Mouse (Mus musculus) olfactory bulb, adult 2 months (tissue): ENCODE measurements at regions not wholly inside any gene's neighbourhood (a gene's known extent, or its start where the extent isn't known, plus 50 kb on each side); places are given as distances from the start of the nearest gene placed in this dataset.

Experiments
- CTCF ChIP-seq: fragments of 200-500 bp; IDR thresholded peaks from 2 replicates; pipeline ENCODE4 v1.5.1; 2012; ENCODE audit warnings: low read depth, mild to moderate bottlenecking, low read length, moderate library complexity; ENCODE audit not compliant: insufficient read depth
- POLR2A ChIP-seq: fragments of 200-500 bp; IDR thresholded peaks from 2 replicates; pipeline ENCODE4 v1.6.1; 2012; ENCODE audit warnings: mild to moderate bottlenecking, low read depth, low read length, moderate library complexity; ENCODE audit not compliant: insufficient read depth

- TF ChIP-seq CTCF = no peak
- TF ChIP-seq POLR2A = no peak
These were observed 666.1 kb downstream of the Efnb2 start for GRCm38 (mm10) chr8:7994905-7995304.
